Mouse (Mus musculus) thymus, adult 2 months (tissue): ENCODE data around the gene Cenpu. TPM values are rescaled to one million over a fixed set of nuclear protein-coding genes. Genes with fewer than 3 reads are reported as not detected.

ENCODE experiments used
- DNase-seq: peaks from one replicate; pipeline ENCODE4 v3.0.0; 2021
- H3K27ac ChIP-seq: fragments of 200-500 bp; 2 replicates; pipeline ENCODE4 v1.5.1; 2012; ENCODE audit warnings: low read length, control low read depth; ENCODE audit not compliant: control insufficient read depth, insufficient read depth
- H3K27me3 ChIP-seq: fragments of 200-500 bp; 2 replicates; pipeline ENCODE4 v1.6.1; 2012; ENCODE audit warnings: mild to moderate bottlenecking, low read length, moderate library complexity, mixed read lengths; ENCODE audit not compliant: control insufficient read depth, insufficient read depth
- H3K36me3 ChIP-seq: fragments of 200-500 bp; 2 replicates; pipeline ENCODE4 v1.6.1; 2012; ENCODE audit warnings: mild to moderate bottlenecking, low read length, moderate library complexity; ENCODE audit not compliant: control insufficient read depth, insufficient read depth
- H3K4me1 ChIP-seq: fragments of 200-500 bp; replicated peaks from 2 replicates; pipeline ENCODE4 v1.6.1; 2012; ENCODE audit warnings: low read length; ENCODE audit not compliant: control insufficient read depth, insufficient read depth
- H3K4me3 ChIP-seq: fragments of 200-500 bp; 2 replicates; pipeline ENCODE4 v1.5.1; 2012; ENCODE audit warnings: mild to moderate bottlenecking, low read length, control low read depth, moderate library complexity; ENCODE audit not compliant: control insufficient read depth, insufficient read depth
- CTCF ChIP-seq: fragments of 200-500 bp; IDR thresholded peaks from 2 replicates; pipeline ENCODE4 v1.5.1; 2012; ENCODE audit warnings: mild to moderate bottlenecking, control low read depth, low read length, moderate library complexity, borderline replicate concordance; ENCODE audit not compliant: control insufficient read depth, poor library complexity, insufficient read depth; ENCODE audit errors: extremely low read depth
- POLR2A ChIP-seq: fragments of 200-500 bp; IDR thresholded peaks from 2 replicates; pipeline ENCODE4 v1.6.1; 2012; ENCODE audit warnings: mild to moderate bottlenecking, low read length, control low read depth, moderate library complexity; ENCODE audit not compliant: control insufficient read depth, poor library complexity, insufficient read depth; ENCODE audit errors: extremely low read depth
- WGBS: fragments of 180-500 bp; shearing (Covaris S2); methylation state at CpG from one replicate; pipeline ENCODE4 v1.1.7; 2018; 5-methylcytosine and 5-hydroxymethylcytosine counted together
- polyA plus RNA-seq: library from polyadenylated mRNA; depleted of rRNA; stranded (reverse); fragments of >200 nt; gene quantifications from 2 replicates; pipeline ENCODE4 v1.2.3, GENCODE M21; 2012

Gene Cenpu
- polyA plus RNA-seq, 1 experiment, result 4.6 TPM

GRCm38 (mm10) chr8:46616879-46617689 is 65.3 kb downstream of the Cenpu start, which contains the start of the genes Primpol and Casp3:
Primpol (minus strand) TSS chr8:46617212.
Casp3 (plus strand) TSS chr8:46617291.
- TF ChIP-seq CTCF (0 out of 2 replicates have a peak, but pooled peaks have one; percentile 20), POLR2A (peak; percentile 71; the same call in 1 of the 2 replicates)
- Histone ChIP-seq H3K36me3 (no peaks in the 10 kb centered on the region), H3K4me3 (peak within 1 kb of the TSS; percentile 72), H3K27me3 (no peaks in the 10 kb centered on the region), H3K27ac (peak within 1 kb of the TSS; percentile 32), H3K4me1 (peaks cover 17% of the 10 kb centered on the region)
- 1% methylated on average over 53 of the region's 54 CpGs for WGBS
- peak; percentile 95 for DNase-seq

GRCm38 (mm10) chr8:46617690-46618620 is 66.1 kb downstream of the Cenpu start:
- Histone ChIP-seq H3K4me3 (peak overlapping the region; percentile 67), H3K27ac (no peak overlapping the region), H3K36me3 (no peaks in the 10 kb centered on the region), H3K4me1 (peaks cover 17% of the 10 kb centered on the region), H3K27me3 (no peaks in the 10 kb centered on the region)
- no peak for TF ChIP-seq CTCF
- TF ChIP-seq POLR2A, result no peak
- WGBS, result under 1% methylated on average over 38 of the region's 38 CpGs
- peak; percentile 21 for DNase-seq

- Histone ChIP-seq H3K27ac (no peak overlapping the region), H3K4me1 (peaks cover 17% of the 10 kb centered on the region), H3K27me3 (no peaks in the 10 kb centered on the region), H3K36me3 (no peaks in the 10 kb centered on the region), H3K4me3 (peak overlapping the region; percentile 67)
- no peak for DNase-seq
- no peak for TF ChIP-seq CTCF
- no peak for TF ChIP-seq POLR2A
- WGBS, result 24% methylated on average over 10 of the region's 10 CpGs
Measured at GRCm38 (mm10) chr8:46618639-46619320, 67.0 kb downstream of the Cenpu start.

GRCm38 (mm10) chr8:46622446-46623270 is 70.8 kb downstream of the Cenpu start:
- Histone ChIP-seq H3K4me1 (peaks cover 11% of the 10 kb centered on the region), H3K4me3 (no peak overlapping the region), H3K36me3 (no peaks in the 10 kb centered on the region), H3K27me3 (no peaks in the 10 kb centered on the region), H3K27ac (no peak overlapping the region)
- TF ChIP-seq POLR2A (no peak), CTCF (no peak)
- WGBS, result 93% methylated on average over 9 of the region's 9 CpGs
- DNase-seq, result no peak

GRCm38 (mm10) chr8:46625166-46625565 is 73.3 kb downstream of the Cenpu start:
- no peak overlapping the region for H3K4me3 ChIP-seq

More at GRCm38 (mm10) chr8:46625166-46625565, 73.3 kb downstream of the Cenpu start:
- Histone ChIP-seq H3K4me1 (peaks cover 6% of the 10 kb centered on the region), H3K27me3 (no peaks in the 10 kb centered on the region), H3K27ac (no peak overlapping the region), H3K36me3 (peaks cover 2% of the 10 kb centered on the region)
- no peak for DNase-seq
- 31% methylated on average over 1 of the region's 1 CpGs for WGBS
- TF ChIP-seq CTCF (no peak), POLR2A (no peak)
